Mouse (Mus musculus): ENCODE data around the gene M1ap. TPM values are rescaled to one million over a fixed set of nuclear protein-coding genes. Genes with fewer than 3 reads are reported as not detected.
A peak's percentile ranks its signal among the peaks of the same experiment; 100 is the strongest.

M1ap gene
- polyA plus RNA-seq, 1 experiment = 0.92 TPM

- TF ChIP-seq POLR2AphosphoS2 (IDR thresholded peaks at IDR 0.05; ENCODE audit: insufficient read length, low read depth) (peak; percentile 59), MYOG (IDR thresholded peaks at IDR 0.05; ENCODE audit: control insufficient read depth in 1 of 3, insufficient read depth in 1 of 3, insufficient read length in 2 of 3, low read depth in 2 of 3) (no peak), REST (IDR thresholded peaks at IDR 0.05; ENCODE audit: insufficient read depth, insufficient read length) (no peak), POLR2A (IDR thresholded peaks at IDR 0.05; ENCODE audit: insufficient read length, low read depth) (no peak), TCF12 (IDR thresholded peaks at IDR 0.05; ENCODE audit: insufficient read depth, poor library complexity, severe bottlenecking) (no peak), CEBPB (IDR thresholded peaks at IDR 0.05; ENCODE audit: insufficient read depth, poor library complexity, severe bottlenecking) (no peak)
- Histone ChIP-seq H3K79me2 (ENCODE audit: control insufficient read depth, insufficient read depth) (peaks cover 25% of the 10 kb centered on the region), H3K27me3 (ENCODE audit: control insufficient read depth, insufficient read depth, insufficient read length) (no peaks in the 10 kb centered on the region), H3ac (ENCODE audit: control insufficient read depth, insufficient read length) (no peak overlapping the region), H3K4me2 (ENCODE audit: low read depth) (no peak overlapping the region), H3K36me3 (ENCODE audit: control insufficient read depth, insufficient read depth) (peaks cover 8% of the 10 kb centered on the region), H3K4me3 (no peak overlapping the region)
These were observed 102.7 kb downstream of the M1ap start for GRCm38 (mm10) chr6:83049367-83049766.

GRCm38 (mm10) chr6:83053136-83053960, 106.6 kb downstream of the M1ap start:
- H3K27me3 ChIP-seq (ENCODE audit: control insufficient read depth, insufficient read depth, insufficient read length) = no peaks in the 10 kb centered on the region

GRCm38 (mm10) chr6:83054074-83054851, 107.6 kb downstream of the M1ap start, which contains the start of gene Aup1:
Aup1 (plus strand) TSS chr6:83054521.
- Histone ChIP-seq H3K36me3 (ENCODE audit: control insufficient read depth, insufficient read depth) (peaks cover 21% of the 10 kb centered on the region), H3K79me2 (ENCODE audit: control insufficient read depth, insufficient read depth) (peaks cover 43% of the 10 kb centered on the region)
- TF ChIP-seq POLR2A (IDR thresholded peaks at IDR 0.05; ENCODE audit: insufficient read length, low read depth) (peak; percentile 62), SRF (IDR thresholded peaks at IDR 0.05; ENCODE audit: control insufficient read depth, insufficient read length, low read depth) (peak; percentile 82), POLR2AphosphoS2 (IDR thresholded peaks at IDR 0.05; ENCODE audit: insufficient read length, low read depth) (peak; percentile 51), TCF12 (IDR thresholded peaks at IDR 0.05; ENCODE audit: insufficient read depth, poor library complexity, severe bottlenecking) (no peak), CEBPB (IDR thresholded peaks at IDR 0.05; ENCODE audit: insufficient read depth, poor library complexity, severe bottlenecking) (no peak), REST (IDR thresholded peaks at IDR 0.05; ENCODE audit: insufficient read depth, insufficient read length) (peak; percentile 39), USF1 (IDR thresholded peaks at IDR 0.05; ENCODE audit: low read depth) (no peak), MYOG (IDR thresholded peaks at IDR 0.05; ENCODE audit: control insufficient read depth in 1 of 3, insufficient read depth in 1 of 3, insufficient read length in 2 of 3, low read depth in 2 of 3) (peak in 2 of 3 experiments; percentile 59 to 77), MYOD1 (IDR thresholded peaks at IDR 0.05; ENCODE audit: control insufficient read depth in 1 of 3, insufficient read length in 2 of 3, low read depth in 2 of 3) (peak in 2 of 3 experiments; percentile 66 to 68), MAX (IDR thresholded peaks at IDR 0.05; ENCODE audit: low read depth) (no peak), TCF3 (IDR thresholded peaks at IDR 0.05; ENCODE audit: insufficient read length, low read depth) (no peak), E2F4 (IDR thresholded peaks at IDR 0.05; ENCODE audit: insufficient read depth) (peak; percentile 53)

More at GRCm38 (mm10) chr6:83053136-83053960, 106.6 kb downstream of the M1ap start:
- peaks cover 21% of the 10 kb centered on the region for H3K36me3 ChIP-seq (ENCODE audit: control insufficient read depth, insufficient read depth)
- peak overlapping the region; percentile 78 for H3ac ChIP-seq (ENCODE audit: control insufficient read depth, insufficient read length)
- H3K79me2 ChIP-seq (ENCODE audit: control insufficient read depth, insufficient read depth) = peaks cover 43% of the 10 kb centered on the region
- peak; percentile 63 for TF ChIP-seq USF1 (IDR thresholded peaks at IDR 0.05; ENCODE audit: low read depth)
- peak; percentile 33 to 87 (median 78) for TF ChIP-seq MYOD1 (IDR thresholded peaks at IDR 0.05; ENCODE audit: control insufficient read depth in 1 of 3, insufficient read length in 2 of 3, low read depth in 2 of 3)
- peak; percentile 78 for TF ChIP-seq MAX (IDR thresholded peaks at IDR 0.05; ENCODE audit: low read depth)
- no peak for TF ChIP-seq TCF3 (IDR thresholded peaks at IDR 0.05; ENCODE audit: insufficient read length, low read depth)
- peak; percentile 12 for TF ChIP-seq POLR2AphosphoS2 (IDR thresholded peaks at IDR 0.05; ENCODE audit: insufficient read length, low read depth)
- TF ChIP-seq POLR2A (IDR thresholded peaks at IDR 0.05; ENCODE audit: insufficient read length, low read depth) = peak; percentile 37
- TF ChIP-seq SRF (IDR thresholded peaks at IDR 0.05; ENCODE audit: control insufficient read depth, insufficient read length, low read depth) = no peak
- TF ChIP-seq MYOG (IDR thresholded peaks at IDR 0.05; ENCODE audit: control insufficient read depth in 1 of 3, insufficient read depth in 1 of 3, insufficient read length in 2 of 3, low read depth in 2 of 3) = peak; percentile 33 to 85 (median 58)
- H3K4me3 ChIP-seq = peak overlapping the region; percentile 100
- H3K4me2 ChIP-seq (ENCODE audit: low read depth) = peak overlapping the region; percentile 82

GRCm38 (mm10) chr6:83054871-83055431, 108.2 kb downstream of the M1ap start, which contains the start of gene Htra2:
Htra2 (minus strand) TSS chr6:83055273.
- TF ChIP-seq POLR2A (IDR thresholded peaks at IDR 0.05; ENCODE audit: insufficient read length, low read depth) (no peak), POLR2AphosphoS2 (IDR thresholded peaks at IDR 0.05; ENCODE audit: insufficient read length, low read depth) (no peak), MYOG (IDR thresholded peaks at IDR 0.05; ENCODE audit: control insufficient read depth in 1 of 3, insufficient read depth in 1 of 3, insufficient read length in 2 of 3, low read depth in 2 of 3) (no peak), TCF12 (IDR thresholded peaks at IDR 0.05; ENCODE audit: insufficient read depth, poor library complexity, severe bottlenecking) (no peak), SRF (IDR thresholded peaks at IDR 0.05; ENCODE audit: control insufficient read depth, insufficient read length, low read depth) (no peak), USF1 (IDR thresholded peaks at IDR 0.05; ENCODE audit: low read depth) (no peak), REST (IDR thresholded peaks at IDR 0.05; ENCODE audit: insufficient read depth, insufficient read length) (no peak), MYOD1 (IDR thresholded peaks at IDR 0.05; ENCODE audit: control insufficient read depth in 1 of 3, insufficient read length in 2 of 3, low read depth in 2 of 3) (no peak), TCF3 (IDR thresholded peaks at IDR 0.05; ENCODE audit: insufficient read length, low read depth) (no peak), E2F4 (IDR thresholded peaks at IDR 0.05; ENCODE audit: insufficient read depth) (no peak), MAX (IDR thresholded peaks at IDR 0.05; ENCODE audit: low read depth) (no peak), CEBPB (IDR thresholded peaks at IDR 0.05; ENCODE audit: insufficient read depth, poor library complexity, severe bottlenecking) (no peak)
- Histone ChIP-seq H3K36me3 (ENCODE audit: control insufficient read depth, insufficient read depth) (peaks cover 21% of the 10 kb centered on the region), H3ac (ENCODE audit: control insufficient read depth, insufficient read length) (peak within 1 kb of the TSS; percentile 78), H3K4me2 (ENCODE audit: low read depth) (peak within 1 kb of the TSS; percentile 94), H3K79me2 (ENCODE audit: control insufficient read depth, insufficient read depth) (peaks cover 43% of the 10 kb centered on the region), H3K27me3 (ENCODE audit: control insufficient read depth, insufficient read depth, insufficient read length) (no peaks in the 10 kb centered on the region), H3K4me3 (peak within 1 kb of the TSS; percentile 100)

More at GRCm38 (mm10) chr6:83054074-83054851, 107.6 kb downstream of the M1ap start, which contains the start of gene Aup1:
- peak within 1 kb of the TSS; percentile 78 for H3ac ChIP-seq (ENCODE audit: control insufficient read depth, insufficient read length)
- H3K27me3 ChIP-seq (ENCODE audit: control insufficient read depth, insufficient read depth, insufficient read length) = no peaks in the 10 kb centered on the region
- H3K4me2 ChIP-seq (ENCODE audit: low read depth) = peak within 1 kb of the TSS; percentile 94
- H3K4me3 ChIP-seq = peak within 1 kb of the TSS; percentile 100
